Mouse (Mus musculus): Measurements from ENCODE around the gene Stx4a. TPM values are rescaled to one million over a fixed set of nuclear protein-coding genes. Genes with fewer than 3 reads are reported as not detected.

The Stx4a gene
- total and polyA plus RNA-seq, 3 experiments = 68.4 to 79.3 (median 71.9) TPM

GRCm38 (mm10) chr7:127800435-127801009, 23.6 kb upstream of the Stx4a start, which contains the start of gene Hsd3b7:
Gene Hsd3b7, plus strand, starts transcription at chr7:127800604.
- intact Hi-C loops (cut with DNase I) = loop anchor here (1.0 to 2.0 kb wide), 4 partner anchors 14 to 134 kb away; partner anchors contain the start of genes Zfp646 and Zfp668
- Histone ChIP-seq H3K79me2 (replicated peaks; ENCODE audit: control insufficient read depth, insufficient read depth, low read length) (no peaks in the 10 kb centered on the region), H3K27ac (peak within 1 kb of the TSS; percentile 78), H3K4me3 (peak within 1 kb of the TSS; percentile 48), H3K9ac (ENCODE audit: low read depth, low read length) (peak within 1 kb of the TSS; percentile 69), H3K36me3 (ENCODE audit: control insufficient read depth, insufficient read depth, low read length) (no peaks in the 10 kb centered on the region), H3K4me1 (ENCODE audit: control insufficient read depth, insufficient read depth, low read length) (peaks cover 9% of the 10 kb centered on the region), H3K27me3 (ENCODE audit: control insufficient read depth, insufficient read depth, low read length) (no peaks in the 10 kb centered on the region)
- DNase-seq = peak; percentile 92 to 94
- TF ChIP-seq CTCF (IDR thresholded peaks at IDR 0.05) (peak; percentile 99), EP300 (IDR thresholded peaks at IDR 0.05; ENCODE audit: insufficient read depth, low read depth, low read length) (peak; percentile 94), POLR2A (IDR thresholded peaks at IDR 0.05; ENCODE audit: insufficient read depth, low read depth, low read length) (peak; percentile 97)
- WGBS = 11% methylated on average over 6 of the region's 6 CpGs

DNA sequence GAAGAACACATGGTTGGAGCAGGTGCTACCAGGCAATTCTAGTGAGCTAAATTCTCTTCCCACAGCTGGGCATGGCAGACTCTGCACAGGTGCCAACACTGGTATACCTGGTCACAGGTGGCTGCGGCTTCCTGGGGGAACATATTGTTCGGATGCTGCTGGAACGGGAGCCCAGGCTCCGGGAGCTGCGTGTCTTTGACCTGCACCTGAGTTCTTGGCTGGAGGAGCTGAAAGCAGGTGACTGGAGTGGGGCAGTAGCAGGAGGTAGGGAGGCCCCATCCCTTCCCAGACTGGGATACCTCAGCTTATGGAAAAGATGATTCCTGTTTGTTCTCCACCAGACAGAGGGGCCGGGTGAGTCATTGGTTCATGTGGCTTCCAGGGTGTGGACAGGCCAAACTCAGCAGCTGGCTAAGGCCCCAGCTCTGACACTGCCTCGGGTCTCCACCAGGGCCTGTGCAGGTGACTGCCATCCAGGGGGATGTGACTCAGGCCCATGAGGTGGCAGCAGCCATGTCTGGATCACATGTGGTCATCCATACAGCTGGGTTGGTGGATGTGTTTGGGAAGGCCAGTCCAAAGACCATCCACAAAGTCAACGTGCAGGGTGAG, 23.0 kb upstream of the Stx4a start:
- intact Hi-C loops (cut with DNase I) = loop anchor here (2.0 kb wide), 1 partner anchor 134 kb away; no protein-coding TSS in a partner anchor
- DNase-seq = peak in 1 of 2 experiments; percentile 29
- Histone ChIP-seq H3K79me2 (replicated peaks; ENCODE audit: control insufficient read depth, insufficient read depth, low read length) (no peaks in the 10 kb centered on the region), H3K27ac (peak overlapping the region; percentile 78), H3K4me1 (ENCODE audit: control insufficient read depth, insufficient read depth, low read length) (peaks cover 9% of the 10 kb centered on the region), H3K27me3 (ENCODE audit: control insufficient read depth, insufficient read depth, low read length) (no peaks in the 10 kb centered on the region), H3K9ac (ENCODE audit: low read depth, low read length) (peak overlapping the region; percentile 69), H3K36me3 (ENCODE audit: control insufficient read depth, insufficient read depth, low read length) (no peaks in the 10 kb centered on the region), H3K4me3 (peak overlapping the region; percentile 48)
- WGBS = 70% methylated on average over 8 of the region's 8 CpGs
- TF ChIP-seq POLR2A (IDR thresholded peaks at IDR 0.05; ENCODE audit: insufficient read depth, low read depth, low read length) (no peak), CTCF (IDR thresholded peaks at IDR 0.05) (0 out of 2 replicates have a peak, but pooled peaks have one; percentile 4), EP300 (IDR thresholded peaks at IDR 0.05; ENCODE audit: insufficient read depth, low read depth, low read length) (no peak)

GRCm38 (mm10) chr7:127802313-127802712, 21.8 kb upstream of the Stx4a start:
- Histone ChIP-seq H3K27me3 (ENCODE audit: control insufficient read depth, insufficient read depth, low read length) (no peaks in the 10 kb centered on the region), H3K4me3 (no peak overlapping the region), H3K9ac (ENCODE audit: low read depth, low read length) (no peak overlapping the region), H3K27ac (no peak overlapping the region), H3K36me3 (ENCODE audit: control insufficient read depth, insufficient read depth, low read length) (no peaks in the 10 kb centered on the region), H3K4me1 (ENCODE audit: control insufficient read depth, insufficient read depth, low read length) (peaks cover 9% of the 10 kb centered on the region), H3K79me2 (replicated peaks; ENCODE audit: control insufficient read depth, insufficient read depth, low read length) (no peaks in the 10 kb centered on the region)
- TF ChIP-seq CTCF (IDR thresholded peaks at IDR 0.05) = no peak
- no peak for TF ChIP-seq POLR2A (IDR thresholded peaks at IDR 0.05; ENCODE audit: insufficient read depth, low read depth, low read length)
- no peak for TF ChIP-seq EP300 (IDR thresholded peaks at IDR 0.05; ENCODE audit: insufficient read depth, low read depth, low read length)
- no peak for DNase-seq
- 88% methylated on average over 17 of the region's 17 CpGs for WGBS
- intact Hi-C loops (cut with DNase I) = no loop called here

DNA sequence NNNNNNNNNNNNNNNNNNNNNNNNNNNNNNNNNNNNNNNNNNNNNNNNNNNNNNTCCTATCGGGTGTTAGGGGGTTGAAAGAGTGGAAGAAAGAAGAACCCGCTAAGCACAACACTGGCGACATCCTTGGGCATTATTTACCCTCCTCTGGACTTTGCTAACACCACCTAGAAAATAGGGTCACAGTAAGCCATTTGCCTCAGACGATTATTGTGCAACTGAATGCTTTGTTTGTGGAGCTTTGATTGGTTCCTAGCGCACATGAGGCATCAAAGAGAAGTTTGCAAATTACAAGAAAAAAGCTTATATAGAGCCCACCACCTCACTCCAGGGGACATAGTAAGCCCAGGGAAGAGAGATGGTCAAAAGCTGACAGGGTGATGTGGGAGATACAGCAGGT, 15.3 kb upstream of the Stx4a start:
- intact Hi-C loops (cut with DNase I) = no loop called here
- no peak overlapping the region for H3K27ac ChIP-seq
- H3K4me1 ChIP-seq (ENCODE audit: control insufficient read depth, insufficient read depth, low read length) = no peaks in the 10 kb centered on the region
- TF ChIP-seq CTCF (IDR thresholded peaks at IDR 0.05) = no peak
- TF ChIP-seq POLR2A (IDR thresholded peaks at IDR 0.05; ENCODE audit: insufficient read depth, low read depth, low read length) = no peak
- no peak for TF ChIP-seq EP300 (IDR thresholded peaks at IDR 0.05; ENCODE audit: insufficient read depth, low read depth, low read length)
- no peak overlapping the region for H3K4me3 ChIP-seq
- no peaks in the 10 kb centered on the region for H3K79me2 ChIP-seq (replicated peaks; ENCODE audit: control insufficient read depth, insufficient read depth, low read length)
- DNase-seq = no peak
- WGBS = 64% methylated on average over 5 of the region's 5 CpGs
- no peaks in the 10 kb centered on the region for H3K27me3 ChIP-seq (ENCODE audit: control insufficient read depth, insufficient read depth, low read length)
- no peaks in the 10 kb centered on the region for H3K36me3 ChIP-seq (ENCODE audit: control insufficient read depth, insufficient read depth, low read length)
- no peak overlapping the region for H3K9ac ChIP-seq (ENCODE audit: low read depth, low read length)

DNA sequence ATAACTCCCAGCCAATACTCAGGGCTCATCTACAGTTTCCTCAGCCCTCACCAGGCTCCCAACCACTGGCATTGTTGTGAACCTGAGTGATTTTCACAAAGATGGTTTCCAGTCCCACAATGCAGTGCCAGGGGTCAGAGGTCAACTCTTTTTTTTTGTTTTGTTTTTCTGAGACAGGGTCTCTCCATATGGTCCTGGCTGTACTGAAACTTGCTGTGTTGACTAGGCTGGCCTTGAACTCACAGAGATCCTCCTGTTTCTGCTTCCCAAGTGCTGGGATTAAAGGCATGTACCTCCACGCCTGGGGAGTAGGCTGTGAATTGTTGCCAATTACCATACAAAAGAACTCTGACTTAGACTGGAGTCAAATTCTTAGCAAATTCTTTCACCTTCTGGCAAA, 14.2 kb upstream of the Stx4a start:
- Histone ChIP-seq H3K9ac (ENCODE audit: low read depth, low read length) (no peak overlapping the region), H3K4me3 (no peak overlapping the region), H3K4me1 (ENCODE audit: control insufficient read depth, insufficient read depth, low read length) (peaks cover 7% of the 10 kb centered on the region), H3K36me3 (ENCODE audit: control insufficient read depth, insufficient read depth, low read length) (no peaks in the 10 kb centered on the region), H3K27ac (no peak overlapping the region), H3K79me2 (replicated peaks; ENCODE audit: control insufficient read depth, insufficient read depth, low read length) (no peaks in the 10 kb centered on the region), H3K27me3 (ENCODE audit: control insufficient read depth, insufficient read depth, low read length) (no peaks in the 10 kb centered on the region)
- TF ChIP-seq CTCF (IDR thresholded peaks at IDR 0.05) = no peak
- no peak for TF ChIP-seq POLR2A (IDR thresholded peaks at IDR 0.05; ENCODE audit: insufficient read depth, low read depth, low read length)
- TF ChIP-seq EP300 (IDR thresholded peaks at IDR 0.05; ENCODE audit: insufficient read depth, low read depth, low read length) = no peak
- no peak for DNase-seq
- WGBS = 100% methylated on average over 1 of the region's 1 CpGs
- intact Hi-C loops (cut with DNase I) = loop anchor here (10.0 kb wide), 1 partner anchor 395 kb away; the partner anchor contains the start of gene Cox6a2

DNA sequence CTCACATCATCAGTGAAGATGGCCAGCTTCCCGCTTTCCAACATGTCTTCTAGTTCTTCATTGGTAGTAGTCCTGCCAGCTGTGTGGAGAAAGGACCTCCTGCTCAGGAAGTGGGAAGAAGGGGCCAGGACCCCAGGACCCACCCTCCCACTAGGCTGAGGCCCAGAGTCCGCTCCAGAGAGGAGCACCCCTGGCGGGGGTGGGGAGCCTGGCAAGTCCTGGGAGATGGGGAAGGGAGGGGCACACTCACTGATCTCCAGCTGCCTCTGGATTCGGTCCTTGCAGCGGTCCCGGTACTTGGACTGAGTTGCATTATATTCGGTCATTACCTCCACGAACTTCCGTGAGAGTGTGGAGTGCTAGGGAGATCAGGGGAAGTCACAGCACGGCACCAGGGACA, 13.4 kb upstream of the Stx4a start:
- Histone ChIP-seq H3K9ac (ENCODE audit: low read depth, low read length) (no peak overlapping the region), H3K79me2 (replicated peaks; ENCODE audit: control insufficient read depth, insufficient read depth, low read length) (no peaks in the 10 kb centered on the region), H3K27me3 (ENCODE audit: control insufficient read depth, insufficient read depth, low read length) (no peaks in the 10 kb centered on the region), H3K36me3 (ENCODE audit: control insufficient read depth, insufficient read depth, low read length) (no peaks in the 10 kb centered on the region), H3K27ac (no peak overlapping the region), H3K4me1 (ENCODE audit: control insufficient read depth, insufficient read depth, low read length) (peaks cover 10% of the 10 kb centered on the region), H3K4me3 (no peak overlapping the region)
- 91% methylated on average over 10 of the region's 10 CpGs for WGBS
- intact Hi-C loops (cut with DNase I) = loop anchor here (10.0 kb wide), 1 partner anchor 394 kb away; the partner anchor contains the start of gene Cox6a2
- DNase-seq = no peak
- TF ChIP-seq POLR2A (IDR thresholded peaks at IDR 0.05; ENCODE audit: insufficient read depth, low read depth, low read length) (no peak), CTCF (IDR thresholded peaks at IDR 0.05) (no peak), EP300 (IDR thresholded peaks at IDR 0.05; ENCODE audit: insufficient read depth, low read depth, low read length) (no peak)
